Mouse (Mus musculus) midbrain, embryonic 15.5 days (tissue): ENCODE results near the gene Bag6. TPM values are rescaled to one million over a fixed set of nuclear protein-coding genes. Genes with fewer than 3 reads are reported as not detected.
"Not testable (repeated sequence)": the region's sequence is repeated elsewhere in the genome, so short reads cannot be mapped to it uniquely, and the experiment has no call there.

Experiments
- ATAC-seq: fragments of 200-750 bp; cut with Nextera tagmentation; replicated peaks from 2 replicates; pipeline ENCODE4 v1.8.0; 2017; ENCODE audit warnings: moderate TSS enrichment
- H3K27ac ChIP-seq: fragments of 300-500 bp; sonication (generic); 2 replicates; pipeline ENCODE4 v1.5.1; 2015; ENCODE audit warnings: mild to moderate bottlenecking, inconsistent platforms
- H3K27me3 ChIP-seq: fragments of 300-500 bp; sonication (generic); replicated peaks from 2 replicates; pipeline ENCODE4 v1.6.1; 2015; ENCODE audit warnings: inconsistent platforms
- H3K36me3 ChIP-seq: fragments of 300-500 bp; sonication (generic); replicated peaks from 2 replicates; pipeline ENCODE4 v1.6.1; 2015; ENCODE audit warnings: inconsistent platforms
- H3K4me1 ChIP-seq: fragments of 300-500 bp; sonication (generic); 2 replicates; pipeline ENCODE4 v1.6.1; 2015; ENCODE audit warnings: inconsistent platforms
- H3K4me2 ChIP-seq: fragments of 300-500 bp; sonication (generic); 2 replicates; pipeline ENCODE4 v1.6.1; 2015; ENCODE audit warnings: inconsistent platforms, mild to moderate bottlenecking, moderate library complexity
- H3K4me3 ChIP-seq: fragments of 300-500 bp; sonication (generic); 2 replicates; pipeline ENCODE4 v1.5.1; 2015; ENCODE audit warnings: mild to moderate bottlenecking, inconsistent platforms
- H3K9ac ChIP-seq: fragments of 300-500 bp; sonication (generic); 2 replicates; pipeline ENCODE4 v1.6.1; 2015; ENCODE audit warnings: mild to moderate bottlenecking, inconsistent platforms
- H3K9me3 ChIP-seq: fragments of 300-500 bp; sonication (generic); 2 replicates; pipeline ENCODE4 v1.6.1; 2016; ENCODE audit warnings: inconsistent platforms
- WGBS: fragments of 180-500 bp; shearing (Covaris S2); methylation state at CpG from one replicate; pipeline ENCODE4 v1.1.7; 2015; ENCODE audit warnings: mixed read lengths; 5-methylcytosine and 5-hydroxymethylcytosine counted together
- polyA plus RNA-seq: library from polyadenylated mRNA; unstranded; fragments of >200 nt; fragmentation: Nextera tagmentation; extraction: Ambion mirVana; gene quantifications from 2 replicates; pipeline ENCODE4 v1.2.1, GENCODE M21; 2015

Bag6 gene
- polyA plus RNA-seq, 1 experiment from 2014 or later: 82.9 TPM

DNA sequence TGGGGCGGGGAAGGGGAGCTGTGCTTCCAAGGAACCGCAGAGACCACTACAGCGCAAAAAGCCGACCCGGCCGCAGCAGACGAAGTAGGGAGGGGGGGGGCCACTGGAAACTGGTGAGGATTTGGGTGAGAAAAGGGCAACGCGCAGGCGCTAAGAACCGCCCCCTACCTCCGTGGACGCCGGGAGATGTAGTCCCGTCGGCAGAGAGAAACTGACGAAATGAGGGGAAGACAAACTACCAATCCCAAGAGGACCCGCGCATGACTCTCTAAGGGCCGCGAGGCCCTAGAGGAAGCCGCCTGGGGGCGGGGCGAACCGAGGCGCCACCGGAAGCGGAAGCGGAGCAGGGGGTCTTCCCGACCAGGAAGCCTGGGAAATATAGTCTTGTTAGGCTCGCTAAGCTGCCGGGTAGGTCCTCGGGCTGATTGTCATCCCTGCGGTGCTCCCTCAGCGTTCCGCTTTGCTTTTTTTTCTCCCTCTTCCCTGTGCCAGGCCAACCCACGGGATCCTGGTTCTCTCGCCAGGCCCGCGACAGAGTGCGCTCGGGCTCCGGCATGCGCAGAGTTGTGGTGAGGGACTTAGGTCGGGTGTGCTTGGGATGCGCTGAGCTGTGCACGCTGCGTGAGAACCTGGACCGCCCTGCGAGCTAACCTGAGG, 13.7 kb upstream of the Bag6 start, which contains the start of gene Gpank1:
TSS of gene Gpank1 (plus strand) at position 313 of the 657 bp plus-strand sequence.
- ATAC-seq: peak; percentile 94
- peak within 1 kb of the TSS; percentile 77 for H3K4me3 ChIP-seq
- H3K36me3 ChIP-seq: peaks cover 27% of the 10 kb centered on the region
- H3K4me2 ChIP-seq: peak within 1 kb of the TSS; percentile 92
- WGBS: under 1% methylated on average over 50 of the region's 50 CpGs
- H3K4me1 ChIP-seq: peaks cover 32% of the 10 kb centered on the region
- no peaks in the 10 kb centered on the region for H3K27me3 ChIP-seq
- no peaks in the 10 kb centered on the region for H3K9me3 ChIP-seq
- peak within 1 kb of the TSS; percentile 90 for H3K27ac ChIP-seq
- peak within 1 kb of the TSS; percentile 84 for H3K9ac ChIP-seq

DNA sequence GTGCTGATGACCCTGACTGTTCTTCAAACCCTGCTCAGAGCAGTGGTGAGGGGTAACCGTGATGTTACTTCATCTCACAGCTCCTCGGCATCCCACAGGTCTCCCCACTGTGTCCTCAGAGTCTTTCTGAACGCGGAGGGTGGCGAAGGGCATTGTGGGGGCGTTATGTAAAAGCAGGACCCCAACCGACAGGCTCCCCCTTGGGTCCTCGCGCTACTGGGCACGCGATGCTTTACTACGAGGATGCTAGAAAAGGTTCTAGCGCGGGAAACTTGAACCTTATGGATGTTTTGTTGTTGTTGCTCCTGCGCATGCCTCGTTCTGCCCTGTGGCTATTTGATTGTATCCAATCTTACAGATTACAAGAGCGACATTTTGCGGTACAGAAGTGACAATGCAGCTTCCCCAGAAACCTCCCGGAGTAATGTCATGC, 13.1 kb upstream of the Bag6 start, which contains the start of gene Csnk2b:
TSS of gene Csnk2b (minus strand) at position 183 of the 433 bp plus-strand sequence.
- no peaks in the 10 kb centered on the region for H3K9me3 ChIP-seq
- peaks cover 38% of the 10 kb centered on the region for H3K4me1 ChIP-seq
- no peak; the same call in 1 of the 2 replicates for ATAC-seq
- WGBS: under 1% methylated on average over 19 of the region's 19 CpGs
- H3K36me3 ChIP-seq: peaks cover 23% of the 10 kb centered on the region
- peak within 1 kb of the TSS; percentile 90 for H3K27ac ChIP-seq
- H3K4me2 ChIP-seq: peak within 1 kb of the TSS; percentile 92
- H3K27me3 ChIP-seq: no peaks in the 10 kb centered on the region
- peak within 1 kb of the TSS; percentile 77 for H3K4me3 ChIP-seq
- peak within 1 kb of the TSS; percentile 84 for H3K9ac ChIP-seq

DNA sequence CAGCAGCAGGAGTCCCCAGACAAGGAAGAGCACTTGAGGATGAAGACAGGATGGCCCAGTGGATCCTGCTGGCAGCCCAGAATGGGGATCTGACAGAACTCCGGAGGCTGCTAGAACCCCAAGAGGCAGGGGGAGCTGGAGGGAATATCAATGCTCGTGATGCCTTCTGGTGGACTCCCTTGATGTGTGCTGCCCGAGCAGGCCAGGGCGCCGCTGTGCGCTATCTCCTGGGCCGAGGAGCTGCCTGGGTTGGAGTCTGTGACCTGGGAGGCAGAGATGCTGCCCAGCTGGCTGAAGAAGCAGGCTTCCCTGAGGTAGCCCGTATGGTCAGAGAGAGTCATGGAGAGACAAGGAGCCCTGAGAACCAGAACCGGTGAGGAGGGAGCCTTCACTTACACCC, 11.7 kb upstream of the Bag6 start:
- Histone ChIP-seq H3K4me1 (peaks cover 48% of the 10 kb centered on the region), H3K36me3 (peaks cover 14% of the 10 kb centered on the region; the same call in 1 of the 2 replicates)
- not testable (repeated sequence) for ATAC-seq, H3K27me3 ChIP-seq, H3K4me2 ChIP-seq, H3K27ac ChIP-seq, H3K9ac ChIP-seq, H3K9me3 ChIP-seq, H3K4me3 ChIP-seq
- 93% methylated on average over 9 of the region's 9 CpGs for WGBS

DNA sequence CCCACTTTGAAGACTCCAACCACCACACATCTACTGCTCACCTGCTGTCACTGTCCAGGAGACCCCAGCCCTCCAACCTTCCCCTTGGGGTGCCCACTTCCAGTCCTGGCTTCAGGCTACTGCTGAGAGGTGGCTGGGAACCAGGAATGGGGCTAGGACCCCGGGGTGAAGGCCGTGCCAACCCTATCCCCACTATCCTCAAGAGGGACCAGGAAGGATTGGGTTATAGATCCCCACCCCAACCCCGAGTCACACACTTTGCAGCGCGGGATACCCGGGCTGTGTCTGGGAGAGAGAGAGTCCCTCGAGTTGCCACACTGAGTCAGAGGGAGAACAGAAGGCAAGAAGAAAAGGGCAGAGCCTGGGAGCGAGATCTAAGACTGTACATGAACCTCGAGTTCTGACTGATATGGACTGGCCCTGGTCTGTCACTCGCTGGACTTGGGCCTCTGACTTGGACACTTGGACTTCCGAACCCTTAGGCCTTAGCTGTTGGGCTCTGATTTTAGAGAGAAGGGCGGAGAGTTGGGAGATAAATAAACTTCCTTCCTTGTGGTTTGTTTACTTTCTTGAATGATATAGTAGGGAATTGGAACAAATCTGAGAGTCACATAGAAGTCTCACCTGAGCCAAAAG, 10.6 kb upstream of the Bag6 start:
- peaks cover 57% of the 10 kb centered on the region for H3K4me1 ChIP-seq
- peaks cover 10% of the 10 kb centered on the region; the same call in 1 of the 2 replicates for H3K36me3 ChIP-seq
- H3K4me3 ChIP-seq, H3K27me3 ChIP-seq, H3K4me2 ChIP-seq, ATAC-seq, H3K9me3 ChIP-seq, H3K9ac ChIP-seq, H3K27ac ChIP-seq: not testable (repeated sequence)
- WGBS: 92% methylated on average over 12 of the region's 12 CpGs

- H3K4me3 ChIP-seq: no peak overlapping the region
- H3K9ac ChIP-seq: peak overlapping the region; percentile 77; the same call in 1 of the 2 replicates
- ATAC-seq: no peak
- no peaks in the 10 kb centered on the region for H3K27me3 ChIP-seq
- 0 out of 2 replicates have a peak overlapping the region, but pooled peaks have one; percentile 65 for H3K4me2 ChIP-seq
- 100% methylated on average over 1 of the region's 1 CpGs for WGBS
- H3K9me3 ChIP-seq: no peaks in the 10 kb centered on the region
- H3K27ac ChIP-seq: no peak overlapping the region
- H3K4me1 ChIP-seq: peaks cover 51% of the 10 kb centered on the region
- H3K36me3 ChIP-seq: peaks cover 7% of the 10 kb centered on the region; the same call in 1 of the 2 replicates
These were observed 9.9 kb upstream of the Bag6 start for GRCm38 (mm10) chr17:35125081-35125480.

GRCm38 (mm10) chr17:35125578-35125977, 9.4 kb upstream of the Bag6 start:
- Histone ChIP-seq H3K4me1 (peaks cover 46% of the 10 kb centered on the region), H3K4me2 (peak overlapping the region; percentile 65), H3K27me3 (no peaks in the 10 kb centered on the region), H3K4me3 (peak overlapping the region; percentile 63), H3K27ac (peak overlapping the region; percentile 71), H3K9ac (peak overlapping the region; percentile 77), H3K36me3 (peaks cover 7% of the 10 kb centered on the region; the same call in 1 of the 2 replicates), H3K9me3 (no peaks in the 10 kb centered on the region)
- no peak for ATAC-seq
- WGBS: 32% methylated on average over 6 of the region's 6 CpGs

DNA sequence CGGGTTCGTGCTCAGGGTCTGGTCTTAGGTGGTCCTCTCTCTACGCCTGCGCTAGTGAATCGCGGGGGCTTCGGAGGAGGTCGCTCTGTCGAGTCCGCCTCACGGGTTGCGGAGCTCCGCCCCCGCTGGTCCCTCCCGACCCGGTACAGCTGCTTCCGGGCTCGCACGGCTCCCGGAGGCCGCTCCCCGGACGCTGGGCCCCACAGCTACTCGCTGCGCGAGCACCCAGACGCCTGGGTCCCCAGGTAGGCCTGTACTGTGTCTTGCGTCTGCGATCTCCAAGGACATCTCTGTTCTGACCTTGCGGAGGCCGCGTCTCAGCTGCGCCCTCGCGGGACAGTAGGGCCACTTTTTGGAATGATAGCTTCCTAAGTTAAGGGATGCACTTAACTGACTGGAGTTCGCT, 8.8 kb upstream of the Bag6 start, which contains the start of gene D17H6S53E:
TSS of gene D17H6S53E (plus strand) at position 168 of the 406 bp plus-strand sequence.
- Histone ChIP-seq H3K27me3 (no peaks in the 10 kb centered on the region), H3K9me3 (no peaks in the 10 kb centered on the region), H3K4me1 (peaks cover 45% of the 10 kb centered on the region), H3K27ac (peak within 1 kb of the TSS; percentile 71), H3K4me2 (peak within 1 kb of the TSS; percentile 65), H3K4me3 (peak within 1 kb of the TSS; percentile 63), H3K9ac (peak within 1 kb of the TSS; percentile 77), H3K36me3 (peaks cover 7% of the 10 kb centered on the region; the same call in 1 of the 2 replicates)
- peak; percentile 31; the same call in 1 of the 2 replicates for ATAC-seq
- WGBS: 1% methylated on average over 36 of the region's 36 CpGs

GRCm38 (mm10) chr17:35127017-35127416, 8.0 kb upstream of the Bag6 start:
- peak overlapping the region; percentile 65 for H3K4me2 ChIP-seq
- H3K9ac ChIP-seq: peak overlapping the region; percentile 77; the same call in 1 of the 2 replicates
- H3K4me3 ChIP-seq: peak overlapping the region; percentile 63
- H3K27me3 ChIP-seq: no peaks in the 10 kb centered on the region
- WGBS: 70% methylated on average over 13 of the region's 13 CpGs
- no peak for ATAC-seq
- H3K27ac ChIP-seq: no peak overlapping the region
- H3K4me1 ChIP-seq: peaks cover 45% of the 10 kb centered on the region
- peaks cover 7% of the 10 kb centered on the region; the same call in 1 of the 2 replicates for H3K36me3 ChIP-seq
- no peaks in the 10 kb centered on the region for H3K9me3 ChIP-seq

- 67% methylated on average over 11 of the region's 11 CpGs for WGBS
- H3K4me3 ChIP-seq: no peak overlapping the region
- ATAC-seq: no peak
These were observed 6.0 kb upstream of the Bag6 start for GRCm38 (mm10) chr17:35128996-35129395.

GRCm38 (mm10) chr17:35131038-35131437, 3.9 kb upstream of the Bag6 start:
- Histone ChIP-seq H3K4me3 (no peak overlapping the region), H3K9ac (no peak overlapping the region), H3K4me1 (peaks cover 27% of the 10 kb centered on the region), H3K27me3 (no peaks in the 10 kb centered on the region), H3K36me3 (no peaks in the 10 kb centered on the region), H3K9me3 (no peaks in the 10 kb centered on the region), H3K27ac (no peak overlapping the region), H3K4me2 (no peak overlapping the region)
- 85% methylated on average over 8 of the region's 8 CpGs for WGBS
- ATAC-seq: no peak

More at GRCm38 (mm10) chr17:35128996-35129395, 6.0 kb upstream of the Bag6 start:
- no peak overlapping the region for H3K27ac ChIP-seq
- peaks cover 35% of the 10 kb centered on the region for H3K4me1 ChIP-seq
- no peaks in the 10 kb centered on the region for H3K27me3 ChIP-seq
- H3K9me3 ChIP-seq: no peaks in the 10 kb centered on the region
- H3K4me2 ChIP-seq: no peak overlapping the region
- 0 out of 2 replicates have a peak, but pooled peaks cover 3% of the 10 kb centered on the region for H3K36me3 ChIP-seq
- no peak overlapping the region for H3K9ac ChIP-seq

DNA sequence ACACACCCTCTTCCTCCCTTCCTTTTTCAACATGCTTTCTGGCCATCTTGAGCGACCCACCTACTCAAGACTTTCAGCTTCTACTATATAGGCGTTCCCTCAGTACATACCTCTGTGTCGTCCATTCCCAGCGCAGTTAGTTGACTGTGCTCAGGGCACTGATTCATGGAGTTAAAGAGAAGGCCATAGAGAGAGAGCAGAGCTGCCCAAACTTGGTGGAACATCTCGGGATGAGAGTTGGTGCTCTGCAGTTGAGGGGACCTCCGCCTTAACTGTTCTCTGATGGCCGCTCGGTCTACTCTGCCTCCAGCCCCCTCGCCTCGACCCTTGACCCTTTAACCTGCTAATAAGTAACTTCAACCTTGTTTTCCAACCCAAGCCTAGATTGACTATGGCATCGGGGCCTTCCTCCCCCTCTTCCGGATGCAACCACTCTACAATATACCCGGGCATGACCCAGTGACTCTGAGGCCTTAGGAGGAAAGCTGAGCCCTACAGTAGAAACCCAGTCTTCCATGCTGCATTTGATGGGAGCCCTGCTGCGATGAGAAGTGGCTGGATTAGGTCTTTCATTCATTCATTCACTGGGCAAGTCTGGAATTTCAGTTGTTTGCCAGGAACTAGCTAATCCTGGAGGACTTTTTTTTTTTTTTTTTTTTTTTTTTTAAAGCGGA, 3.3 kb upstream of the Bag6 start, which contains the start of gene Apom:
TSS of gene Apom (minus strand) at position 551 of the 674 bp plus-strand sequence.
- Histone ChIP-seq H3K9ac (no peak within 1 kb of the TSS), H3K4me3 (no peak within 1 kb of the TSS), H3K27me3 (no peaks in the 10 kb centered on the region), H3K4me2 (no peak within 1 kb of the TSS), H3K4me1 (peaks cover 27% of the 10 kb centered on the region), H3K36me3 (no peaks in the 10 kb centered on the region), H3K9me3 (no peaks in the 10 kb centered on the region), H3K27ac (no peak within 1 kb of the TSS)
- 82% methylated on average over 15 of the region's 15 CpGs for WGBS
- no peak for ATAC-seq

DNA sequence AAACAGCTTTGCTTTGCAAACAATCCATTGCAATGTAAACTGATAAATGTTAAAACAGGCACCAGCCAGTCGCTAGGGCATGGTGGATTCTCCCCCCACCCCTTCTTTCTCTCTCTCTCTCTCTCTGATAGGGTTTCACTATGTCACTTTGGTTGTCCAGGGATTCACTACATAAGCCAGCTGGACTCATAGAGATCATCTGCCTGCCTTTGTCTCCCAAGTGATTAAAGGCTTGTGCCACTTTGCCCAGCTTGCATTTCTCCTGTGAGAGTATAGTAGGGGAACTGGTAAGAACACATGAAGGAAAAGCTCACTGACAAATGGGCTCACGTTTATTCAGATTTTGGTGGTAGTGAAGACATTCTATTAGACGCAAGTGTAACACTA, 2.8 kb upstream of the Bag6 start:
- Histone ChIP-seq H3K4me3 (no peak overlapping the region), H3K4me1 (peaks cover 27% of the 10 kb centered on the region), H3K9me3 (no peaks in the 10 kb centered on the region), H3K9ac (no peak overlapping the region), H3K4me2 (no peak overlapping the region), H3K27ac (no peak overlapping the region), H3K36me3 (no peaks in the 10 kb centered on the region), H3K27me3 (no peaks in the 10 kb centered on the region)
- 76% methylated on average over 3 of the region's 3 CpGs for WGBS
- no peak for ATAC-seq
